Mouse (Mus musculus) forebrain, embryonic 12.5 days (tissue): ENCODE results near the gene Ctnnd1. TPM values are rescaled to one million over a fixed set of nuclear protein-coding genes. Genes with fewer than 3 reads are reported as not detected.

Source experiments
- ATAC-seq: fragments of 200-750 bp; cut with Nextera tagmentation; 2 replicates; pipeline ENCODE4 v1.8.0; 2017; ENCODE audit warnings: moderate TSS enrichment; ENCODE audit not compliant: low FRiP score
- H3K27ac ChIP-seq: fragments of 300-500 bp; sonication (generic); 2 replicates; pipeline ENCODE4 v1.5.1; 2016; ENCODE audit warnings: mild to moderate bottlenecking
- H3K27me3 ChIP-seq: fragments of 300-500 bp; sonication (generic); 2 replicates; pipeline ENCODE4 v1.6.1; 2016; ENCODE audit warnings: mild to moderate bottlenecking
- H3K36me3 ChIP-seq: fragments of 300-500 bp; sonication (generic); replicated peaks from 2 replicates; pipeline ENCODE4 v1.6.1; 2016; ENCODE audit warnings: mild to moderate bottlenecking
- H3K4me1 ChIP-seq: fragments of 300-500 bp; sonication (generic); 2 replicates; pipeline ENCODE4 v1.6.1; 2016
- H3K4me2 ChIP-seq: fragments of 300-500 bp; sonication (generic); 2 replicates; pipeline ENCODE4 v1.6.1; 2016; ENCODE audit warnings: mild to moderate bottlenecking, moderate library complexity
- H3K4me3 ChIP-seq: fragments of 300-500 bp; sonication (generic); replicated peaks from 2 replicates; pipeline ENCODE4 v1.5.1; 2016; ENCODE audit warnings: mild to moderate bottlenecking
- H3K9ac ChIP-seq: fragments of 300-500 bp; sonication (generic); 2 replicates; pipeline ENCODE4 v1.6.1; 2016; ENCODE audit warnings: mild to moderate bottlenecking
- H3K9me3 ChIP-seq: fragments of 300-500 bp; sonication (generic); 2 replicates; pipeline ENCODE4 v1.6.1; 2016
- WGBS: fragments of 180-500 bp; shearing (Covaris S2); methylation state at CpG from one replicate; pipeline ENCODE4 v1.1.7; 2016; 5-methylcytosine and 5-hydroxymethylcytosine counted together
- polyA plus RNA-seq: library from polyadenylated mRNA; unstranded; fragments of >200 nt; fragmentation: Nextera tagmentation; extraction: Ambion mirVana; gene quantifications from 2 replicates; pipeline ENCODE4 v1.2.1, GENCODE M21; 2016

Ctnnd1 gene
- polyA plus RNA-seq, 1 experiment from 2014 or later, result 53.6 TPM

- no peak for ATAC-seq
- Histone ChIP-seq H3K4me1 (no peaks in the 10 kb centered on the region), H3K27me3 (no peaks in the 10 kb centered on the region), H3K4me3 (no peak overlapping the region), H3K9me3 (no peaks in the 10 kb centered on the region; the same call in 1 of the 2 replicates), H3K4me2 (no peak overlapping the region), H3K9ac (no peak overlapping the region), H3K36me3 (peaks cover 4% of the 10 kb centered on the region; the same call in 1 of the 2 replicates), H3K27ac (no peak overlapping the region)
- WGBS, result 85% methylated on average over 5 of the region's 5 CpGs
Observed at GRCm38 (mm10) chr2:84582286-84582685, 68.3 kb downstream of the Ctnnd1 start.

GRCm38 (mm10) chr2:84581208-84581607 lies 69.4 kb downstream of the Ctnnd1 start:
- Histone ChIP-seq H3K4me3 (no peak overlapping the region), H3K9me3 (no peaks in the 10 kb centered on the region; the same call in 1 of the 2 replicates), H3K27me3 (no peaks in the 10 kb centered on the region), H3K4me2 (no peak overlapping the region), H3K4me1 (no peaks in the 10 kb centered on the region), H3K27ac (no peak overlapping the region), H3K9ac (no peak overlapping the region), H3K36me3 (peaks cover 4% of the 10 kb centered on the region; the same call in 1 of the 2 replicates)
- no peak for ATAC-seq
- WGBS, result 87% methylated on average over 2 of the region's 3 CpGs

DNA sequence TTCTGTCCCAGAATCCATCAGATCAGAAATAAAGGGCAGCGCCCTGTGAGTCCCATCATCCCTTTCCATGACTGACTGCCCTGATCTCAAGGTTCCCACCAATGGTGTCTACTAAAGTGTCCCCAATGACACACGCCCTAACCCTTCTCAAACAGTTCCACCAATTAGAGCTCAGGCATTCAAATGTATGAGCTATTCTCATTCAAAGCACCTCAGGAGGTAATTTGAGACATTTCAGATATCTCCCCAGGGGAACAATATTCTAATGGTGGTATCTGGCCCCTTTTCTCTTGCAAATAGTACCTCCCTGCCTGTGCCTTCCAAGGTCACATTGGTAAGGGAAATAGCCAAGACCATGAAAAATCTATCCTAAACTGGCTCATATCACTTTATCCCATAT lies 71.3 kb downstream of the Ctnnd1 start:
- no peak overlapping the region for H3K27ac ChIP-seq
- H3K27me3 ChIP-seq, result no peaks in the 10 kb centered on the region
- H3K36me3 ChIP-seq, result no peaks in the 10 kb centered on the region
- H3K4me1 ChIP-seq, result no peaks in the 10 kb centered on the region
- 96% methylated on average over 2 of the region's 2 CpGs for WGBS
- H3K9me3 ChIP-seq, result no peaks in the 10 kb centered on the region; the same call in 1 of the 2 replicates
- H3K4me3 ChIP-seq, result no peak overlapping the region
- no peak overlapping the region for H3K4me2 ChIP-seq
- H3K9ac ChIP-seq, result no peak overlapping the region
- ATAC-seq, result no peak

DNA sequence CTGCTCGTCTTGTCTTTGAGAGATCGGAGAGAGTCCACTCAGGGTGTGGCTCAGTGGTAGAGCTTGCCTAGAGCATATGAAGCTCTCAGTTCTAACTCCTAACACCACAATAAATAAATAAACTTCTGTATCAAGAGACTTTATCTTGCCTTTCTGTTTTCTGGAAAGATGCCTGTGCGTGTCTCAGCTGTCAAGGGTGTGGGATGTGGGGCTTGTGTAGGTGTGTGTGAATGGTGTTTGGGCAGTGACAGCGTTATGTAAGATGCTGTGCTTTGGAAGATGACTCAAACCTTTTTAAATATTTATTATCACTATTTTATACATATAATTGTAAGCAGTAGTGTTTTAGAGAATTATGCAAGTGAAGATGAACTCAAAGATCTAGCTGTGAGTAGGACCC lies 76.4 kb downstream of the Ctnnd1 start:
- no peaks in the 10 kb centered on the region for H3K4me1 ChIP-seq
- no peak for ATAC-seq
- H3K36me3 ChIP-seq, result no peaks in the 10 kb centered on the region
- H3K9ac ChIP-seq, result no peak overlapping the region
- no peak overlapping the region for H3K27ac ChIP-seq
- no peak overlapping the region for H3K4me2 ChIP-seq
- 90% methylated on average over 4 of the region's 4 CpGs for WGBS
- no peaks in the 10 kb centered on the region; the same call in 1 of the 2 replicates for H3K9me3 ChIP-seq
- no peak overlapping the region for H3K4me3 ChIP-seq
- no peaks in the 10 kb centered on the region for H3K27me3 ChIP-seq

GRCm38 (mm10) chr2:84556888-84557514 lies 93.6 kb downstream of the Ctnnd1 start:
- Histone ChIP-seq H3K36me3 (no peaks in the 10 kb centered on the region), H3K4me1 (0 out of 2 replicates have a peak, but pooled peaks cover 4% of the 10 kb centered on the region), H3K4me3 (no peak overlapping the region), H3K27ac (no peak overlapping the region), H3K4me2 (no peak overlapping the region), H3K9me3 (no peaks in the 10 kb centered on the region), H3K27me3 (no peaks in the 10 kb centered on the region), H3K9ac (no peak overlapping the region)
- whole genome bisulfite sequencing, result 62% methylated on average over 10 of the region's 10 CpGs
- ATAC-seq, result no peak

- no peaks in the 10 kb centered on the region for H3K4me1 ChIP-seq
- 81% methylated on average over 10 of the region's 10 CpGs for WGBS
- H3K4me3 ChIP-seq, result no peak overlapping the region
- no peaks in the 10 kb centered on the region for H3K36me3 ChIP-seq
- ATAC-seq, result no peak
- no peak overlapping the region for H3K27ac ChIP-seq
- H3K9me3 ChIP-seq, result no peaks in the 10 kb centered on the region
- no peak overlapping the region for H3K9ac ChIP-seq
- H3K27me3 ChIP-seq, result no peaks in the 10 kb centered on the region
- no peak overlapping the region for H3K4me2 ChIP-seq
Observed at GRCm38 (mm10) chr2:84551390-84552100, 99.0 kb downstream of the Ctnnd1 start.

Other genes with a start within 250 kb of the Ctnnd1 start
- 10.3 and 11.0 TPM in 2 replicates for gene Calcrl, start 225.4 kb downstream of the Ctnnd1 start, polyA plus RNA-seq
- 9.0 and 9.4 TPM in 2 replicates for gene Tfpi, start 174.0 kb downstream of the Ctnnd1 start, polyA plus RNA-seq
- gene Btbd18, start 8.3 kb upstream of the Ctnnd1 start, polyA plus RNA-seq, result 0.33 and 0.49 TPM in 2 replicates
- gene Selenoh, start 20.0 kb upstream of the Ctnnd1 start, polyA plus RNA-seq, result 448 and 458 TPM in 2 replicates
- not detected in 2 replicates for gene Gm28635, start 27.3 kb upstream of the Ctnnd1 start, polyA plus RNA-seq
- 55.0 and 59.3 TPM in 2 replicates for gene Med19, start 27.6 kb upstream of the Ctnnd1 start, polyA plus RNA-seq
- gene Tmx2, start 28.4 kb upstream of the Ctnnd1 start, polyA plus RNA-seq, result 175 and 177 TPM in 2 replicates
- gene Zdhhc5, start 64.4 kb upstream of the Ctnnd1 start, polyA plus RNA-seq, result 28.1 and 31.4 TPM in 2 replicates
- 39.9 and 40.7 TPM in 2 replicates for gene Clp1, start 76.6 kb upstream of the Ctnnd1 start, polyA plus RNA-seq
- gene Ypel4, start 83.3 kb upstream of the Ctnnd1 start, polyA plus RNA-seq, result 18.7 and 19.6 TPM in 2 replicates
- gene Gm19426, start 92.9 kb upstream of the Ctnnd1 start, polyA plus RNA-seq, result 9.4 and 10.2 TPM in 2 replicates
- 27.6 and 30.3 TPM in 2 replicates for gene Serping1, start 124.7 kb upstream of the Ctnnd1 start, polyA plus RNA-seq
- gene Ube2l6, start 148.1 kb upstream of the Ctnnd1 start, polyA plus RNA-seq, result 30.0 and 30.5 TPM in 2 replicates
- not detected in 2 replicates for gene Smtnl1, start 171.9 kb upstream of the Ctnnd1 start, polyA plus RNA-seq
- 36.7 and 42.3 TPM in 2 replicates for gene Timm10, start 176.2 kb upstream of the Ctnnd1 start, polyA plus RNA-seq
- gene Slc43a1, start 188.1 kb upstream of the Ctnnd1 start, polyA plus RNA-seq, result 11.4 and 14.4 TPM in 2 replicates
- 5.2 and 7.9 TPM in 2 replicates for gene Rtn4rl2, start 235.9 kb upstream of the Ctnnd1 start, polyA plus RNA-seq